Mouse (Mus musculus) liver, postnatal 0 days (tissue): Measurements from ENCODE around the gene Bud13. TPM values are rescaled to one million over a fixed set of nuclear protein-coding genes. Genes with fewer than 3 reads are reported as not detected.
A peak's percentile ranks its signal among the peaks of the same experiment; 100 is the strongest.

Experiments used
- ATAC-seq: fragments of 200-750 bp; cut with Nextera tagmentation; 2 replicates; pipeline ENCODE4 v1.8.0; 2017; ENCODE audit warnings: mild to moderate bottlenecking, moderate library complexity
- DNase-seq: peaks from one replicate; pipeline ENCODE4 v3.0.0-alpha.2; 2016
- H3K27ac ChIP-seq: fragments of 300-500 bp; sonication (generic); 2 replicates; pipeline ENCODE4 v1.5.1; 2014; ENCODE audit warnings: antibody characterized with exemption, moderate library complexity, mild to moderate bottlenecking, low read depth
- H3K27me3 ChIP-seq: fragments of 300-500 bp; sonication (generic); 2 replicates; pipeline ENCODE4 v1.6.1; 2014; ENCODE audit warnings: low read length, control low read depth, mixed read lengths; ENCODE audit not compliant: insufficient read depth
- H3K36me3 ChIP-seq: fragments of 300-500 bp; sonication (generic); replicated peaks from 2 replicates; pipeline ENCODE4 v1.6.1; 2014; ENCODE audit warnings: mild to moderate bottlenecking, control low read depth, low read length, moderate library complexity, mixed read lengths; ENCODE audit not compliant: insufficient read depth
- H3K4me1 ChIP-seq: fragments of 300-500 bp; sonication (generic); 2 replicates; pipeline ENCODE4 v1.6.1; 2014; ENCODE audit warnings: antibody characterized with exemption, mild to moderate bottlenecking, control low read depth; ENCODE audit not compliant: insufficient read depth
- H3K4me2 ChIP-seq: fragments of 300-500 bp; sonication (generic); 2 replicates; pipeline ENCODE4 v1.6.1; 2014; ENCODE audit warnings: low read depth, mild to moderate bottlenecking, low read length, moderate library complexity, mixed read lengths
- H3K4me3 ChIP-seq: fragments of 300-500 bp; sonication (generic); 2 replicates; pipeline ENCODE4 v1.5.1; 2014; ENCODE audit warnings: low read depth, low read length
- H3K9ac ChIP-seq: fragments of 300-500 bp; sonication (generic); replicated peaks from 2 replicates; pipeline ENCODE4 v1.6.1; 2014; ENCODE audit warnings: mild to moderate bottlenecking, moderate library complexity
- H3K9me3 ChIP-seq: fragments of 300-500 bp; sonication (generic); 2 replicates; pipeline ENCODE4 v1.6.1; 2016; ENCODE audit warnings: mild to moderate bottlenecking, control low read depth, low read length, mixed read lengths
- CTCF ChIP-seq: sonication (generic); IDR thresholded peaks from 2 replicates; pipeline ENCODE4 v1.5.1; 2016; ENCODE audit warnings: antibody characterized with exemption, low read depth
- EP300 ChIP-seq: IDR thresholded peaks from 2 replicates; pipeline ENCODE4 v1.6.1; 2016; ENCODE audit warnings: antibody characterized with exemption, low read depth, mild to moderate bottlenecking
- WGBS: fragments of 180-500 bp; shearing (Covaris S2); extraction: QIAGEN DNeasy Blood & Tissue Kit; methylation state at CpG from one replicate; pipeline ENCODE4 v1.1.7; 2014; ENCODE audit not compliant: insufficient replicate concordance; 5-methylcytosine and 5-hydroxymethylcytosine counted together
- polyA plus RNA-seq: library from polyadenylated mRNA; unstranded; fragments of >200 nt; fragmentation: Nextera tagmentation; extraction: Ambion mirVana; gene quantifications from 2 replicates; pipeline ENCODE4 v1.2.1, GENCODE M21; 2015

Bud13 gene
- polyA plus RNA-seq, 1 experiment from 2014 or later, result 4.0 TPM

- Histone ChIP-seq H3K9me3 (no peaks in the 10 kb centered on the region), H3K4me3 (no peak overlapping the region), H3K27me3 (no peaks in the 10 kb centered on the region), H3K36me3 (no peaks in the 10 kb centered on the region), H3K4me2 (no peak overlapping the region), H3K9ac (no peak overlapping the region), H3K4me1 (no peaks in the 10 kb centered on the region), H3K27ac (no peak overlapping the region)
- ATAC-seq (no peak), DNase-seq (no peak)
- 72% methylated on average over 2 of the region's 2 CpGs for WGBS
- TF ChIP-seq CTCF (no peak), EP300 (no peak)
Observed at GRCm38 (mm10) chr9:46320461-46320860, 37.7 kb downstream of the Bud13 start.

DNA sequence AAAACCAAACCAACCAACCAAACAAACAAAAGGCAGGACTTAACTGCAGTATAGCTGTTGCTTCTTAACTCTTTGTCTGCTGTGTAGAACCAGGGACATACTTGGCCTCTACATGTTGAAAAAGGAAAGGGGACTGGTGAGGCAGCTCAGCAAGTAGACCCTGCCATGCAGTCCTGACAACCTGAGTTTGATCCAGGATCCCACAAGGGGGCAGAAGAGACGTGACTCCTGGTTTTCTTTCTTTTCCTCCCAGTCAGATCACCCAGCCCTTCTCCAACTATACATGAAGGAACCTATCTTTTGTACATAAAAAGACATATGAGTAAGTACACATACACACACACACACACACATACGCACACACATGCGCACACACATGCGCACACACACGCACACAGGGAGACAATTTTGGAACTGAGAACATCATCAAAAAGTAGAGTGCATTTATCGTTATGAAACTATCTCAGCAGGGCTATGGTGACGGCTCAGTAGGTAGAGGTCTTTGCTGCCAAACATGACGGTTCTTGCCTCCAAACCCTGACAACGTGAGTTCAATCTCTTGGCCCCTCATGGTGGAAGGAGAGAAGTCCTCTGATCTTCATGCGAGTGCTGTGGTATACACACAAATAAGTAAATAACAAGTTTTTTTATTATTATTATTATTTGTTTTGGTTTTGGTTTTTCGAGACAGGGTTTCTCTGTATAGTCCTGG lies 44.0 kb downstream of the Bud13 start:
- peaks cover 7% of the 10 kb centered on the region for H3K4me1 ChIP-seq
- 84% methylated on average over 11 of the region's 11 CpGs for WGBS
- H3K36me3 ChIP-seq, result no peaks in the 10 kb centered on the region
- no peak overlapping the region for H3K27ac ChIP-seq
- no peak overlapping the region for H3K4me2 ChIP-seq
- H3K9me3 ChIP-seq, result no peaks in the 10 kb centered on the region
- peaks cover 22% of the 10 kb centered on the region for H3K27me3 ChIP-seq
- no peak overlapping the region for H3K9ac ChIP-seq
- ATAC-seq, result no peak
- TF ChIP-seq CTCF, result no peak
- TF ChIP-seq EP300, result no peak
- no peak for DNase-seq
- H3K4me3 ChIP-seq, result no peak overlapping the region

- H3K4me2 ChIP-seq, result no peak overlapping the region; the same call in 1 of the 2 replicates
- DNase-seq (peak; percentile 24), ATAC-seq (no peak)
- H3K9me3 ChIP-seq, result no peaks in the 10 kb centered on the region
- peaks cover 22% of the 10 kb centered on the region for H3K27me3 ChIP-seq
- H3K4me3 ChIP-seq, result no peak overlapping the region
- H3K4me1 ChIP-seq, result peaks cover 7% of the 10 kb centered on the region
- TF ChIP-seq CTCF (peak; percentile 39), EP300 (no peak)
- H3K36me3 ChIP-seq, result no peaks in the 10 kb centered on the region
- H3K9ac ChIP-seq, result no peak overlapping the region
- 61% methylated on average over 25 of the region's 25 CpGs for WGBS
- H3K27ac ChIP-seq, result no peak overlapping the region
Observed at GRCm38 (mm10) chr9:46327706-46328571, 45.1 kb downstream of the Bud13 start.

DNA sequence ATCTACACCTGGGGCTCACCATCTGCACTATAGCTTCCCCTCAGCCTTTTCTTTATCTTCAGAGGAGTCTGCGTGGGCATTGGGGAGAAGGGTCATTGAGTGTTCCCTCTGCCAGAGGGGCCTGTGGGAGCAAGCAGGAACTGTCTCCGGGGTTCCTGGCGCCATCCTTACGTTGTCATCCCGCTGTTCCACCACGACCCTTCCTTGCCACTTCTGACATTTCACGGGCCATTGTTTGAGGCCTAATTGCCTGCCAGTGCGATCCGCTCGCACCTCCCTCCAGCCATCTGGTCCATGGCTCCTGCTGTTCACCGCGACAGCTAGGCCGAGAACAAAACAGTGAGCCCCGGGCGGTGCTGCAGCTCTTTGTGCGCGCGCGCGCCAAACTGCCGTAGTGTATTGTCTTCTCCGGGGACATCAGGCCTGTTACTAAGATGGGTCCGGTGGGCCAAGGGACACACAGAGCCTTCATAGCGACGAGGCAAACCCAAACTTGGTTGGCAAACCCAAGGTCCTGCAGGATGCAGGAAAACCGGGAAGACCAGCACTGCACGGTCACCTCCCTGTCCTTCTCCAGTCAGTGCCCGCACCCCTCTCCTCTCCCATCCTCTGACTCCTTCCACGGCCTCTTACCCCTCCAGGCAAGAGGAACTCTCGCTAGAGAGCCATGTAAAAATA lies 45.9 kb downstream of the Bud13 start:
- Histone ChIP-seq H3K27ac (0 out of 2 replicates have a peak overlapping the region, but pooled peaks have one; percentile 34), H3K36me3 (no peaks in the 10 kb centered on the region), H3K4me1 (peaks cover 7% of the 10 kb centered on the region), H3K9me3 (no peaks in the 10 kb centered on the region), H3K27me3 (peaks cover 22% of the 10 kb centered on the region), H3K9ac (peak overlapping the region; percentile 21; the same call in 1 of the 2 replicates), H3K4me2 (peak overlapping the region; percentile 70), H3K4me3 (peak overlapping the region; percentile 27)
- ATAC-seq (no peak), DNase-seq (no peak)
- 8% methylated on average over 30 of the region's 30 CpGs for WGBS
- no peak for TF ChIP-seq CTCF
- no peak for TF ChIP-seq EP300

DNA sequence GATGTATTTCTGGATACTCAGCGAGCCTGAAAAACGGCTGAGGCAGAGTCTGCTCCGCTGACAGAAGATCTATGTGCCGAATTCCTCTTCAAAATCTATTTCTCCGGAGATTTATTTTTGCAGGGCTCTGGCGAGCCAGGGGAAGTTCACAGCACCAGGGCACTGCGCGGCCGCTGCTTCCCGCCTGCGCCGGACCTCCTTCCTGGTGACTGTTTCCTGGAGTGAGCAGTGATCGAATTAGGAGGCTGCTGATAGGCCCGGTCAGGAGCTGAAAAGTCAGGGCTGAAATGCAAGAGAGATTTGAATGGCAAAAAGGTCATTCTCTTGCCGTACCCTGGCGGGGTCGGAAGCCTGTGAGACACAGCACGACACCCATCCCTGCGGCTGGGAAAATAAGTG lies 46.4 kb downstream of the Bud13 start:
- Histone ChIP-seq H3K4me2 (peak overlapping the region; percentile 70), H3K27me3 (peaks cover 22% of the 10 kb centered on the region), H3K4me1 (peaks cover 7% of the 10 kb centered on the region), H3K9me3 (no peaks in the 10 kb centered on the region), H3K36me3 (no peaks in the 10 kb centered on the region), H3K4me3 (peak overlapping the region; percentile 27), H3K27ac (0 out of 2 replicates have a peak overlapping the region, but pooled peaks have one; percentile 34), H3K9ac (peak overlapping the region; percentile 21; the same call in 1 of the 2 replicates)
- DNase-seq (no peak), ATAC-seq (no peak)
- 5% methylated on average over 19 of the region's 19 CpGs for WGBS
- TF ChIP-seq CTCF (no peak), EP300 (no peak)
